Mouse (Mus musculus) heart, embryonic 12.5 days (tissue): ENCODE data around the gene Klhdc9. TPM values are rescaled to one million over a fixed set of nuclear protein-coding genes. Genes with fewer than 3 reads are reported as not detected.
"Not testable (repeated sequence)": the region's sequence is repeated elsewhere in the genome, so short reads cannot be mapped to it uniquely, and the experiment has no call there.

Source experiments
- ATAC-seq: fragments of 200-750 bp; cut with Nextera tagmentation; 2 replicates; pipeline ENCODE4 v1.8.0; 2017; ENCODE audit warnings: moderate TSS enrichment, moderate library complexity; ENCODE audit not compliant: insufficient number of reproducible peaks, low FRiP score
- H3K27ac ChIP-seq: fragments of 300-500 bp; sonication (generic); 2 replicates; pipeline ENCODE4 v1.5.1; 2016; ENCODE audit warnings: mild to moderate bottlenecking, moderate library complexity; ENCODE audit not compliant: poor library complexity, severe bottlenecking
- H3K27me3 ChIP-seq: fragments of 300-500 bp; sonication (generic); replicated peaks from 2 replicates; pipeline ENCODE4 v1.6.1; 2016; ENCODE audit warnings: mild to moderate bottlenecking, moderate library complexity
- H3K36me3 ChIP-seq: fragments of 300-500 bp; sonication (generic); 2 replicates; pipeline ENCODE4 v1.6.1; 2016; ENCODE audit warnings: mild to moderate bottlenecking, moderate library complexity
- H3K4me1 ChIP-seq: fragments of 300-500 bp; sonication (generic); replicated peaks from 2 replicates; pipeline ENCODE4 v1.6.1; 2016; ENCODE audit warnings: mild to moderate bottlenecking
- H3K4me2 ChIP-seq: fragments of 300-500 bp; sonication (generic); 2 replicates; pipeline ENCODE4 v1.6.1; 2016; ENCODE audit warnings: mild to moderate bottlenecking, moderate library complexity
- H3K4me3 ChIP-seq: fragments of 300-500 bp; sonication (generic); 2 replicates; pipeline ENCODE4 v1.5.1; 2016; ENCODE audit warnings: mild to moderate bottlenecking
- H3K9ac ChIP-seq: fragments of 300-500 bp; sonication (generic); 2 replicates; pipeline ENCODE4 v1.6.1; 2016; ENCODE audit warnings: mild to moderate bottlenecking, moderate library complexity
- H3K9me3 ChIP-seq: fragments of 300-500 bp; sonication (generic); replicated peaks from 2 replicates; pipeline ENCODE4 v1.6.1; 2016; ENCODE audit warnings: mild to moderate bottlenecking, moderate library complexity
- WGBS: fragments of 180-500 bp; shearing (Covaris S2); methylation state at CpG from one replicate; pipeline ENCODE4 v1.1.7; 2016; 5-methylcytosine and 5-hydroxymethylcytosine counted together
- polyA plus RNA-seq: library from polyadenylated mRNA; unstranded; fragments of >200 nt; fragmentation: Nextera tagmentation; extraction: Ambion mirVana; gene quantifications from 2 replicates; pipeline ENCODE4 v1.2.1, GENCODE M21; 2016

Gene Klhdc9
- polyA plus RNA-seq, 1 experiment from 2014 or later: 0.46 TPM

DNA sequence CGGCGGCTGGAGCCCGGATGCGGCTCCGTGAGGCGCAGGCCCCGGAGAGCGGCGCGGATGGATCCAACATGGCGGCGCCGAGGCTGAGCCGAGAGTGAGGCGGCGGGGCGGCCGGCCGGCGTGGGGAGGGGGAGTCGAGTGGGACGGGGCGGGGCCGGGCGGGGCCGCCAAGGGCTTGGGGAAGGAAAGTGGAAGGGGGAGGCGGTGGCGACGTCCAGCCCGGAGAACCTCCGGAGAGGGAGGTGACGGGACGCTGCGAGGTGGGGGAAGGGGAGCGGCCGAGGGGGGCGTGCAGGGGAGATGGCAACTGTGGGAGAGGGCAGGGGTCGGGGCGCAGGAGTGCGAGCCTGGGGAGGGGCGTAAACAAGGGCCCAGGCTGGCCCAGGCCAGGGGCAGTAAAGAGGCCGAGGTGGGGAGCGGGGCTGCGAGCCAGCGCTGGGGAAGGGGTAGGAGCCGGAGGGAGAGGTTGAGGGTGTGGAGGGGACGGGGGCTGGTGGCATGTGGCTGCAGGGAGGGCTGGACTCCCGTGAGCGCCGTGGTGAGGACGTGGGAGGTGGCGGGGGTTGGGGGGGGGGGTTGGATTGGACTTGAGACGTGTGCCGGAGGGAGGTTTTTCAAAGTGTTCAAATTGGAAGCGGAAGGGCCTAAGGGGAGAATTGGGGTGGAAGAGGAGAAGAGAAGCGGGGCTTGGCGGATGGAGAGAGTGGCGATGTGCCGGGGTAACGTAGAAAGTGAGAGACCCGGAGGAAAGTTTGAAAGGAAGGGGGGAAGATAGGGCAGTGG, 31.0 kb downstream of the Klhdc9 start:
- Histone ChIP-seq H3K27me3 (no peaks in the 10 kb centered on the region), H3K4me1 (peaks cover 40% of the 10 kb centered on the region), H3K4me2 (peak overlapping the region; percentile 99), H3K9ac (peak overlapping the region; percentile 95), H3K27ac (peak overlapping the region; percentile 98), H3K4me3 (peak overlapping the region; percentile 90), H3K36me3 (peaks cover 17% of the 10 kb centered on the region), H3K9me3 (no peaks in the 10 kb centered on the region)
- ATAC-seq: peak; percentile 90
- WGBS: under 1% methylated on average over 57 of the region's 61 CpGs

DNA sequence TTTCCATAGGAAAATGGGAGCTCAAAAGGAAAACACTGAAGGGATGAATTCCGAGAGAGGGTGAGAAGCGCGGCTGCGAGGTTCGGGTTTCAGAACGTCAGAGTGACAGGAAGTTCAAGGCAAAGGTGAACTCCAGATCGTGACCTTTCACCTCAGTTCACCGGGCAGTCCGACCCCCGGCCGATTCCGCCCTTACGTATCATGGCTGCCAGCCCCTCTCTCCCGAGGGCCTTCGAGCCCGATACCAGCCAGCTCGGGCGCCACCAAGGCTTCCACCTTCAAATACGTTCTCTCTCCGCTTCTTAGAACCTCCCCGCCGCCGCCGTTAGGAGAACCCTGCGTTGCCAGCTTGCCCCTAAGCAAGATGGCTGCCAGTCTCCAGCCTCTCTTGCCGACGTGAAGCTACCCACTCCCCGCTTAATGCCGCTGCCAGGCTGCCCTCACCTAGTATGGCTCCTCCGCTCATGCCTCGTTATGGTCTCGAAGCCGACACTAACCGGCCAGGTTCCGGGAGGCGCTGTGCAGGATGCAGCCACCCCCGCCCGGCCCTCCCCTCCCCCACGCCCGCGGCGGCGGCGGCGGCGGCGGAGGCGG, 31.7 kb downstream of the Klhdc9 start, which contains the start of gene Dedd:
Gene Dedd, plus strand, starts transcription at position 307 of the 594 bp plus-strand sequence.
- H3K36me3 ChIP-seq: peaks cover 19% of the 10 kb centered on the region
- H3K27me3 ChIP-seq: no peaks in the 10 kb centered on the region
- peaks cover 40% of the 10 kb centered on the region for H3K4me1 ChIP-seq
- peak; percentile 90 for ATAC-seq
- H3K4me3 ChIP-seq: peak within 1 kb of the TSS; percentile 90
- H3K9me3 ChIP-seq: no peaks in the 10 kb centered on the region
- peak within 1 kb of the TSS; percentile 98 for H3K27ac ChIP-seq
- WGBS: under 1% methylated on average over 48 of the region's 48 CpGs
- peak within 1 kb of the TSS; percentile 95 for H3K9ac ChIP-seq
- peak within 1 kb of the TSS; percentile 99 for H3K4me2 ChIP-seq

DNA sequence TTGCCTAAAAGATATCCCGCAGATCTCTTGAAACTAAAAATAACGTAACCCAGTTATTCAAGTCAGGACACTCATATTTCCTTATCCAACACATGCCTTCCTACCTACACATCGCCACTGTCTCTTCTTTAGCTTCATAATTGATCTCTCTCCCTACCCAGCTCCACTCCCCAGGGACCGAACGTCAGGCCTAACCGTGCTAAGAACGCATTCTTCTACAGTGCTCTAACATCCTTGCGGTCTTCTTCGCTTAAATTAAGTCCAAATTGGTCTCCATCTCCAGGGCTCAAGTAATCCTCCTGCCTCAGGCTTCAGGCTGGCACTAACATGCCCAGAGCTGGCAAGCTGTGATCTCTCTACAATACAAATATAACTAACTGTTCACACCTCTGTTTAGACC, 32.4 kb downstream of the Klhdc9 start:
- peak overlapping the region; percentile 95 for H3K9ac ChIP-seq
- H3K4me2 ChIP-seq: peak overlapping the region; percentile 99
- H3K27ac ChIP-seq: peak overlapping the region; percentile 98
- peaks cover 35% of the 10 kb centered on the region for H3K4me1 ChIP-seq
- no peaks in the 10 kb centered on the region for H3K9me3 ChIP-seq
- WGBS: 27% methylated on average over 9 of the region's 9 CpGs
- H3K4me3 ChIP-seq: peak overlapping the region; percentile 90
- ATAC-seq: no peak
- H3K36me3 ChIP-seq: peaks cover 19% of the 10 kb centered on the region
- H3K27me3 ChIP-seq: no peaks in the 10 kb centered on the region

DNA sequence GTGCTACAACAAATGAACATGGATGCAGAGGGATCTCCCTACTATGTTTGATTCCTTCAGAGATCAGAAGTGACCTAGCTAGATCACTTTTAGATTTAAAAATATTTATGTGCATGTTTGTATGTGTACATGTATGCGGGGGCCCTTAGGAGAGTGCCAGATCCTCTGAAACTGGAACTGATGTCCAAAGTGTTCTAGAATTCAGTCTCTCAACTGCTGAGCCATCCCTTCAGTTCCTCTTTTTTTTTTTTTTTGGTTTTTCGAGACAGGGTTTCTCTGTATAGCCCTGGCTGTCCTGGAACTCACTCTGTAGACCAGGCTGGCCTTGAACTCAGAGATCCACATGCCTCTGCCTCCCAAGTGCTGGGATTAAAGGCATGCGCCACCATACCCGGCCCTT, 34.0 kb downstream of the Klhdc9 start:
- ATAC-seq, H3K4me3 ChIP-seq, H3K9me3 ChIP-seq, H3K4me2 ChIP-seq, H3K27ac ChIP-seq, H3K9ac ChIP-seq, H3K27me3 ChIP-seq: not testable (repeated sequence)
- WGBS: 88% methylated on average over 3 of the region's 4 CpGs
- peaks cover 26% of the 10 kb centered on the region for H3K4me1 ChIP-seq
- peaks cover 11% of the 10 kb centered on the region; the same call in 1 of the 2 replicates for H3K36me3 ChIP-seq

DNA sequence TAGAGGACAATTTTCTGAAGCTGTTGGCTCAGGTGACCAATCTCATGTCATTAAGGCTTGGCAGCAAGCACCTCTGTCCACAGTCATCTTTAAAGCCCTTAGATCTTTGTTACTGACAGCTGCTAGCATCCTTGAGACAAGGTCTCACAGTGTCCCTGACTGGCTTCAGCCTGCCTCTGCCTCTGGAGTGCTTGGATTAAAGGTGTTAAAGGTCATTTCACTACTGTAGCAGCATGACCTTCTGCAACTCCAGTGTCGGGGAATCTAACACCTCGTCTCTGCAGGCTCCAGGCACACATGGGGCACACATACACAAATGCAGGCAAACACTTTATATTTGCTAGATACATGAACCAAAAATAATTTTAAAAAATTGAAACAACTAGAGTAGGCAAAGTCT, 35.0 kb downstream of the Klhdc9 start:
- ATAC-seq: no peak
- no peak overlapping the region for H3K27ac ChIP-seq
- H3K9ac ChIP-seq: no peak overlapping the region
- H3K27me3 ChIP-seq: no peaks in the 10 kb centered on the region
- H3K4me1 ChIP-seq: peaks cover 18% of the 10 kb centered on the region
- no peaks in the 10 kb centered on the region for H3K9me3 ChIP-seq
- no peak overlapping the region for H3K4me3 ChIP-seq
- peaks cover 11% of the 10 kb centered on the region; the same call in 1 of the 2 replicates for H3K36me3 ChIP-seq
- H3K4me2 ChIP-seq: no peak overlapping the region
- WGBS: 78% methylated on average over 2 of the region's 2 CpGs

DNA sequence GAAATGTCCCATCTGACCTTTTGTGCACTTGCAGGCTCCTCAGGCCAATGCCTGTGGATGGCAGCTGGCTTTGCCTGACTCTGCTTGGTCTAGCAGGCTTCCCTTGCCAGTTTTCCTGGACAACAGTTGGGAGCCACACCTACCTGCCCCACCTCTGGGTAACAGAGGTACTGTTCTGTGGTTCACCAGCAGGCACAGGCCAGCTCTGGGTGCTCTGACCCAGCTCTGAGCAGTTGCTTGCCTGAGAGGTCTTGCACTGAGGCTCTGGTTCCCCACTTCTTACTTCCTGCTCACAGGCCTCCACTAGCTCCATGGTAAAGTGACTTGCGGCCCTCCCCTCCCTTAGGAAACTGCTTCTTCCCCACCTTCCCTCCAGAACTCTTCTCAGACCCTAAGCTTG, 38.6 kb downstream of the Klhdc9 start:
- H3K36me3 ChIP-seq: peaks cover 11% of the 10 kb centered on the region; the same call in 1 of the 2 replicates
- H3K9me3 ChIP-seq: no peaks in the 10 kb centered on the region
- no peak for ATAC-seq
- no peak overlapping the region for H3K27ac ChIP-seq
- H3K27me3 ChIP-seq: no peaks in the 10 kb centered on the region
- H3K4me2 ChIP-seq: no peak overlapping the region
- H3K9ac ChIP-seq: 0 out of 2 replicates have a peak overlapping the region, but pooled peaks have one; percentile 4
- no peak overlapping the region for H3K4me3 ChIP-seq
- 64% methylated on average over 1 of the region's 1 CpGs for WGBS
- H3K4me1 ChIP-seq: peaks cover 7% of the 10 kb centered on the region; the same call in 1 of the 2 replicates

DNA sequence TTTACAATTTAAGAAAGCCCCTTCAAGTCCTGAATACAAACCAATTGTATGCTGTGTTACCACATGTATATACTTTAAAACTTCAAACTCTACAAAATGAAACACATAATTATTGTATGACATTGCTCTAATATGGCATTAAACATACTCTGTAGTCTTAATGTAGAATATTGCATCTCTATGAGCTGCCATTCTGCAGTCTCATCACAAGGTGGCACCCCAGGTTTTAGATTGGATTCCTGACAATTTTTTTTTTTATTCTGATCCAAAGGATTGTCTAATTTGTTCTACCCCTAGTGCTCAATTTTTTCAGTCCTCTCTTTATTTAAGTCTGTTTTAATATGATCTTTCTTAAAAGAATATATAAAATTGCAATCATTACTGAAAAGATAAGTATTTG, 39.2 kb downstream of the Klhdc9 start:
- H3K9me3 ChIP-seq: no peaks in the 10 kb centered on the region
- no peak overlapping the region for H3K4me3 ChIP-seq
- no peak for ATAC-seq
- no peak overlapping the region for H3K27ac ChIP-seq
- H3K9ac ChIP-seq: no peak overlapping the region
- H3K4me2 ChIP-seq: no peak overlapping the region
- H3K4me1 ChIP-seq: peaks cover 7% of the 10 kb centered on the region; the same call in 1 of the 2 replicates
- H3K27me3 ChIP-seq: no peaks in the 10 kb centered on the region
- peaks cover 11% of the 10 kb centered on the region; the same call in 1 of the 2 replicates for H3K36me3 ChIP-seq

DNA sequence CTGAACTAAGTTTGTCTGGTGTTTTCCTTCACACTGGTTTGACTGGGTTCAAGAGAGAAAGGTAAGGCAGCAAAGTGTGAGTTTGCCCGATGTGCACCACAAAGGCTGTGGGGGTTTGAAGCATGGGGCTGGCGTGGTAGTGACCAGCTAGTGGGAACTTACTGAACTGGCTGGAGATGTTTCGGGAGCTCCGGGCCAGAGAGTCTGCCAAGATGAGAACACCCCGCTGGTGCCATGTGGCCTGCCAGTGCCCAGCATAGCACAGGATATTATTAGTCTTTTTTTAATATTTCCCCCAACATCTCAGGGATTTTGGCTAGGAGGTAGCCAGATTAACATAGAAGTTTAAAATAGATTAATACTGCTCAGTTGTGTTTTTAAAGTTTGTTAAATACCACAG, 40.4 kb downstream of the Klhdc9 start:
- 18% methylated on average over 5 of the region's 5 CpGs for WGBS
- H3K4me2 ChIP-seq: peak overlapping the region; percentile 62
- H3K4me3 ChIP-seq: peak overlapping the region; percentile 37

DNA sequence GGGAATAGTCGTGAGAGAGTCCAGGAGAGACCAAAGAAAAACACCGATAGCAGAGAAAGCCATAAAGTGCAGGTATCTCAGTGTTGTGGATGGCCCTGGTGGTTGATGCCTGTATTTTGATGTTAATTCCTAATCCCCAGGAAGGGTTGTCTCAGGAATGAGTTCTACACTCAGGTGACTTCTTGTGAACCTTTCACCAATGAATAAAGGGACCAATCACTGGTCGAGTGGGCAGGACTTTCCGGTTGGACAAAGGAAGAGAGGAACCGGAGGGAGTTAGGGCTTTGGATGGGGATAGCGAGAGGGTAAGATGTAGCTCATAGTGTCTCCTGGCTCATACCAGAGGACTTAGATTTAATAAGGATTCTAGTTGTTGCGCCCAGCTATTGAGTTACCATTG, 40.9 kb downstream of the Klhdc9 start:
- H3K36me3 ChIP-seq: 0 out of 2 replicates have a peak, but pooled peaks cover 3% of the 10 kb centered on the region
- H3K9me3 ChIP-seq: peaks cover 6% of the 10 kb centered on the region; the same call in 1 of the 2 replicates
- no peaks in the 10 kb centered on the region for H3K27me3 ChIP-seq
- peak overlapping the region; percentile 35; the same call in 1 of the 2 replicates for H3K9ac ChIP-seq
- no peak overlapping the region for H3K27ac ChIP-seq
- H3K4me3 ChIP-seq: peak overlapping the region; percentile 37
- ATAC-seq: no peak
- peak overlapping the region; percentile 62 for H3K4me2 ChIP-seq
- WGBS: 19% methylated on average over 7 of the region's 7 CpGs
- H3K4me1 ChIP-seq: 0 out of 2 replicates have a peak, but pooled peaks cover 4% of the 10 kb centered on the region

More for the DNA sequence above, 40.4 kb downstream of the Klhdc9 start:
- H3K27me3 ChIP-seq: no peaks in the 10 kb centered on the region
- peaks cover 7% of the 10 kb centered on the region; the same call in 1 of the 2 replicates for H3K36me3 ChIP-seq
- 0 out of 2 replicates have a peak, but pooled peaks cover 4% of the 10 kb centered on the region for H3K4me1 ChIP-seq
- no peak overlapping the region for H3K27ac ChIP-seq
- H3K9ac ChIP-seq: peak overlapping the region; percentile 35; the same call in 1 of the 2 replicates
- peaks cover 6% of the 10 kb centered on the region; the same call in 1 of the 2 replicates for H3K9me3 ChIP-seq
- no peak for ATAC-seq

DNA sequence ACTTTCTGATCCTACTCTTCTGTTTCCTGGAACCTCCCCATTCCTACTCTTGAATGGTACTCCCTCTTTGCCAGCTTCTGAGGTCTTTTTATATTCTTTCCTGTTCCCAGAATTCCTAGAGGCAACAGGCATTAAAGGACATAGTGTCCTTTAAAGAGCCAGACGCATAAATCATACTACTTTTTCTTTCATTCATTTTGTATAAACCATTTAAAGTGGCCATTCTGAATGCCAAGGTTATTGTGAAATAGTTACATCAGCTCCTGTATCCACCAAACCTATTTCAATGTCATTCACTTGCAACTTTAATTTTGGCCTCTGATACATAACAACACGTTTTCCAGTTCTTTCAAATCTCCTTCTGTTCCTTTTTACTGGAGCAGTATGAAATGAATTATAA, 51.3 kb downstream of the Klhdc9 start:
- Histone ChIP-seq H3K9ac (no peak overlapping the region), H3K27ac (no peak overlapping the region), H3K27me3 (no peaks in the 10 kb centered on the region), H3K36me3 (no peaks in the 10 kb centered on the region), H3K9me3 (no peaks in the 10 kb centered on the region), H3K4me3 (no peak overlapping the region), H3K4me2 (no peak overlapping the region), H3K4me1 (peaks cover 4% of the 10 kb centered on the region)
- 70% methylated on average over 2 of the region's 2 CpGs for WGBS
- ATAC-seq: no peak
